Mouse (Mus musculus) yolk sac, embryonic 10.5 days (tissue): ENCODE results near the gene Mrpl34.
"Not testable (repeated sequence)": the region's sequence is repeated elsewhere in the genome, so short reads cannot be mapped to it uniquely, and the experiment has no call there.

Experiments used
- DNase-seq: peaks from one replicate; pipeline ENCODE4 v3.0.0-alpha.2; 2017; ENCODE audit warnings: low spot score

Mrpl34 gene

GRCm38 (mm10) chr8:71464513-71465500 lies at the start of gene Mrpl34:
TSS of gene Mrpl34 (plus strand) at chr8:71464959.
- DNase-seq: peak; percentile 99

GRCm38 (mm10) chr8:71422121-71422520 lies 42.6 kb upstream of the Mrpl34 start:
- DNase-seq: no peak

- not testable (repeated sequence) for DNase-seq
Measured at GRCm38 (mm10) chr8:71432935-71433334, 31.8 kb upstream of the Mrpl34 start.

- no peak for DNase-seq
Measured at GRCm38 (mm10) chr8:71437041-71437440, 27.7 kb upstream of the Mrpl34 start.

GRCm38 (mm10) chr8:71441404-71441803 lies 23.4 kb upstream of the Mrpl34 start:
- DNase-seq: no peak

- no peak for DNase-seq
Measured at GRCm38 (mm10) chr8:71445096-71445495, 19.7 kb upstream of the Mrpl34 start.

GRCm38 (mm10) chr8:71451337-71451736 lies 13.4 kb upstream of the Mrpl34 start:
- DNase-seq: no peak

GRCm38 (mm10) chr8:71451777-71452176 lies 13.0 kb upstream of the Mrpl34 start:
- DNase-seq: no peak

- DNase-seq: no peak
Measured at GRCm38 (mm10) chr8:71452669-71453068, 12.1 kb upstream of the Mrpl34 start.

- DNase-seq: no peak
Measured at GRCm38 (mm10) chr8:71454668-71455067, 10.1 kb upstream of the Mrpl34 start.

GRCm38 (mm10) chr8:71456906-71457305 lies 7.9 kb upstream of the Mrpl34 start:
- DNase-seq: no peak

GRCm38 (mm10) chr8:71457659-71458270 lies 7.0 kb upstream of the Mrpl34 start:
- no peak for DNase-seq

- DNase-seq: no peak
Measured at GRCm38 (mm10) chr8:71460716-71461115, 4.0 kb upstream of the Mrpl34 start.

GRCm38 (mm10) chr8:71461152-71461840 lies 3.5 kb upstream of the Mrpl34 start:
- DNase-seq: no peak

GRCm38 (mm10) chr8:71462191-71462590 lies 2.6 kb upstream of the Mrpl34 start:
- no peak for DNase-seq

- DNase-seq: peak; percentile 22
Measured at GRCm38 (mm10) chr8:71462786-71463185, 2.0 kb upstream of the Mrpl34 start.

GRCm38 (mm10) chr8:71463188-71464033 lies 1.3 kb upstream of the Mrpl34 start, which contains the start of gene Abhd8:
TSS of gene Abhd8 (minus strand) at chr8:71463655.
- DNase-seq: peak; percentile 95

- no peak for DNase-seq
Measured at GRCm38 (mm10) chr8:71465733-71466132, 974 bp downstream of the Mrpl34 start.

GRCm38 (mm10) chr8:71466198-71466597 lies 1.4 kb downstream of the Mrpl34 start:
- DNase-seq: no peak

GRCm38 (mm10) chr8:71467201-71467600 lies 2.4 kb downstream of the Mrpl34 start:
- DNase-seq: no peak

GRCm38 (mm10) chr8:71468001-71468400 lies 3.2 kb downstream of the Mrpl34 start:
- DNase-seq: no peak
